Mouse (Mus musculus) ES-Bruce4 (cell line): ENCODE measurements at regions not wholly inside any gene's neighbourhood (a gene's known extent, or its start where the extent isn't known, plus 50 kb on each side); places are given as distances from the start of the nearest gene placed in this dataset.

Experiments used
- CTCF ChIP-seq: IDR thresholded peaks from one replicate; pipeline ENCODE4 v1.8.1; 2011; ENCODE audit warnings: low read depth, low read length
- EP300 ChIP-seq: IDR thresholded peaks from 2 replicates; pipeline ENCODE4 v1.6.1; 2011; ENCODE audit warnings: low read depth, low read length; ENCODE audit not compliant: insufficient read depth
- POLR2A ChIP-seq: IDR thresholded peaks from one replicate; pipeline ENCODE4 v1.8.1; 2011; ENCODE audit warnings: low read length; ENCODE audit not compliant: insufficient read depth

DNA sequence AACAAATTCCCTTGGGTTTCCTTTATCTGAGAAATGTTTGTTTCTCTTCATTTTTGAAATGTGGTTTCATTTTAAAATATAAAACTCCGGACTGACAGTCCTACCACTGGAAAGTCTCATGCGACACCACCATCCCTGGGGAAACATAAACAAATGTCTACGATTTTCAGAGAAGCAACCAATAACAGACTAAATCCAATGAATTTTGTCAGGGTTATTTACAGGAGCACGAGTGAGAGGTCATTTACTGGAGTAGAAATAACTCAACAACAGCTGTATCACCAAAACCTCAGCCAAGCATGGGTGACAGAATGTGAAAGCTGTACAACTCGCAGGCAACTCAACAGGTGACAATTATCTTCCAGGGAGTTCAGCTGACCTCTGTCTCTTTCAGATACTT is 200.5 kb downstream of the Fam76b start:
- no peak for TF ChIP-seq EP300
- TF ChIP-seq CTCF = no peak
- no peak for TF ChIP-seq POLR2A
